Mouse (Mus musculus) lung, adult 18-20 months (tissue): ENCODE data around the gene Nucks1.
"Not testable (repeated sequence)": the region's sequence is repeated elsewhere in the genome, so short reads cannot be mapped to it uniquely, and the experiment has no call there.

Experiments used
- DNase-seq, 2 experiments: peaks; one replicate each; pipeline ENCODE4 v3.0.0; 2022; ENCODE audit warnings: mixed read lengths in 2 of 2

Gene Nucks1

GRCm38 (mm10) chr1:131910001-131910648 lies at the start of gene Nucks1:
Gene Nucks1, plus strand, starts transcription at chr1:131910534.
- peak; percentile 100 for DNase-seq

GRCm38 (mm10) chr1:131861811-131862210 lies 48.5 kb upstream of the Nucks1 start:
- no peak for DNase-seq

GRCm38 (mm10) chr1:131865596-131865995 lies 44.7 kb upstream of the Nucks1 start:
- DNase-seq: no peak

GRCm38 (mm10) chr1:131866304-131866999 lies 43.9 kb upstream of the Nucks1 start:
- DNase-seq: no peak

GRCm38 (mm10) chr1:131867093-131867945 lies 43.0 kb upstream of the Nucks1 start, which contains the start of gene Rab29:
Gene Rab29, plus strand, starts transcription at chr1:131867224.
- DNase-seq: peak; percentile 93 to 95

GRCm38 (mm10) chr1:131867946-131868290 lies 42.4 kb upstream of the Nucks1 start:
- peak; percentile 14 to 15 for DNase-seq

GRCm38 (mm10) chr1:131869561-131869960 lies 40.8 kb upstream of the Nucks1 start:
- DNase-seq: no peak

- no peak for DNase-seq
These were observed 37.5 kb upstream of the Nucks1 start for GRCm38 (mm10) chr1:131872856-131873255.

GRCm38 (mm10) chr1:131879816-131880215 lies 30.5 kb upstream of the Nucks1 start:
- no peak for DNase-seq

- peak in 1 of 2 experiments; percentile 10 for DNase-seq
These were observed 27.5 kb upstream of the Nucks1 start for GRCm38 (mm10) chr1:131882787-131883186.

- DNase-seq: no peak
These were observed 24.2 kb upstream of the Nucks1 start for GRCm38 (mm10) chr1:131886173-131886572.

GRCm38 (mm10) chr1:131886641-131887040 lies 23.7 kb upstream of the Nucks1 start:
- DNase-seq: no peak

- no peak for DNase-seq
These were observed 20.2 kb upstream of the Nucks1 start for GRCm38 (mm10) chr1:131890043-131890658.

GRCm38 (mm10) chr1:131891436-131891835 lies 18.9 kb upstream of the Nucks1 start:
- no peak for DNase-seq

- no peak for DNase-seq
These were observed 7.7 kb upstream of the Nucks1 start for GRCm38 (mm10) chr1:131902679-131903078.

GRCm38 (mm10) chr1:131903251-131903650 lies 7.1 kb upstream of the Nucks1 start:
- DNase-seq: no peak

- no peak for DNase-seq
These were observed 4.8 kb upstream of the Nucks1 start for GRCm38 (mm10) chr1:131905497-131905896.

GRCm38 (mm10) chr1:131908456-131908855 lies 1.9 kb upstream of the Nucks1 start:
- no peak for DNase-seq

- DNase-seq: not testable (repeated sequence)
These were observed 1.1 kb upstream of the Nucks1 start for GRCm38 (mm10) chr1:131909236-131909635.

- peak; percentile 79 to 81 for DNase-seq
These were observed 582 bp downstream of the Nucks1 start for GRCm38 (mm10) chr1:131910674-131911558.

GRCm38 (mm10) chr1:131917634-131918033 lies 7.3 kb downstream of the Nucks1 start:
- DNase-seq: no peak

- no peak for DNase-seq
These were observed 8.7 kb downstream of the Nucks1 start for GRCm38 (mm10) chr1:131919052-131919451.
